Mouse (Mus musculus) cortical plate, adult 2 months (tissue): ENCODE data around the gene Pla2g3.

Experiments used
- CTCF ChIP-seq: fragments of 200-500 bp; IDR thresholded peaks from 2 replicates; pipeline ENCODE4 v1.5.1; 2011; ENCODE audit warnings: mild to moderate bottlenecking, control low read depth, low read length; ENCODE audit not compliant: insufficient read depth; ENCODE audit errors: extremely low read depth
- POLR2A ChIP-seq: fragments of 200-500 bp; IDR thresholded peaks from 2 replicates; pipeline ENCODE4 v1.6.1; 2011; ENCODE audit warnings: mild to moderate bottlenecking, low read length, control low read depth; ENCODE audit not compliant: insufficient read depth; ENCODE audit errors: extremely low read depth

DNA sequence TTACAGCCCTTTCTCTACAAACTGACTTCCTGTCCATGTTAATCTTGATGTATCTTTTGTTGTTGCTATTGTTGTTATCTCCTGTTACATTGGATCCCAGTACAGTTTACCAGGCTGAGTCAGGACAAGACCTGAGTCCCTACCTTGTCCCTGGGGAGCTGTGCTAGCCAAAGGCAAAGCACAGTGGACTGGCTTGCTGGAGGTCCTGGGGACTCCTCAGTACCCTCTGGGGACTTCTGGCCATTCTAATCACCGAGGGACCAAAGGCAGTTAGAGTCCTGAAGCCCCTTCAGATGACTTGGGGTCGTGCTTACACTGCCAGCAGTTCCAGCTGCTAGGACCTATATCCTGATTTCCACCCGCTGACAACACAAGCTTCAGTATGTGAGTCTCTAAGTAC lies 33.6 kb upstream of the Pla2g3 start:
- TF ChIP-seq CTCF (no peak), POLR2A (no peak)
